Mouse (Mus musculus) liver, embryonic 14.5 days (tissue): ENCODE measurements at regions not wholly inside any gene's neighbourhood (a gene's known extent, or its start where the extent isn't known, plus 50 kb on each side); places are given as distances from the start of the nearest gene placed in this dataset.

ENCODE experiments used
- CTCF ChIP-seq: IDR thresholded peaks from 2 replicates; pipeline ENCODE4 v1.5.1; 2016; ENCODE audit warnings: antibody characterized with exemption, low read depth, control low read depth
- EP300 ChIP-seq: IDR thresholded peaks from 2 replicates; pipeline ENCODE4 v1.6.1; 2016; ENCODE audit warnings: antibody characterized with exemption, low read depth

DNA sequence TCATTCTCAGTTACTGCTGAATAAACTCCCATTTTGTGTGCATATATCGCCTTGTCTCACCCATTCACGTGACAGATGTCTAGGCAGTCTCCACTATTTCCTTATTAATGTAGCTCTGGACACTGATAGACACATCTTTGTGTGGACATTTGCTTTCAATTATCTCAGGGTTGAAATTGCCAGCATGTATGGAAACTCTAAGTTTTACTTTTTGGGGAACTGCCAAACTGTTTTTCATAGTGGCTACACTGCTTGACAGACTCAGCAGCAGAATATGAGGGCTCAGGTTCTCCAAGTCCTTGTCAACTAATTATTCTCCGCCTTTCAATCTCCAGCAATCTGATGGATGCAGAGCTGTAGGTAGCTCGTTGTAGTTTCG, 117.0 kb upstream of the Frmd6 start:
- no peak for TF ChIP-seq CTCF
- TF ChIP-seq EP300: no peak
